Mouse (Mus musculus): ENCODE results near the gene Larp1.

Larp1 gene

GRCm38 (mm10) chr11:58009051-58009515, at the start of gene Larp1:
Gene Larp1 (plus strand): TSS chr11:58009064.
- DNase-seq: no peak

GRCm38 (mm10) chr11:57959924-57960323, 48.9 kb upstream of the Larp1 start:
- DNase-seq: no peak

- DNase-seq: peak; percentile 83
These were observed 46.2 kb upstream of the Larp1 start for GRCm38 (mm10) chr11:57962382-57963285.

- DNase-seq: no peak
These were observed 45.5 kb upstream of the Larp1 start for GRCm38 (mm10) chr11:57963291-57963870.

GRCm38 (mm10) chr11:57966630-57967029, 42.2 kb upstream of the Larp1 start:
- no peak for DNase-seq

- no peak for DNase-seq
These were observed 40.6 kb upstream of the Larp1 start for GRCm38 (mm10) chr11:57968301-57968700.

- DNase-seq: peak; percentile 41
These were observed 38.3 kb upstream of the Larp1 start for GRCm38 (mm10) chr11:57970541-57970940.

GRCm38 (mm10) chr11:57973001-57973912, 35.6 kb upstream of the Larp1 start:
- DNase-seq: peak; percentile 90

GRCm38 (mm10) chr11:57973913-57974234, 35.0 kb upstream of the Larp1 start:
- no peak for DNase-seq

- peak; percentile 55 for DNase-seq
These were observed 33.0 kb upstream of the Larp1 start for GRCm38 (mm10) chr11:57975876-57976275.

- no peak for DNase-seq
These were observed 31.2 kb upstream of the Larp1 start for GRCm38 (mm10) chr11:57977681-57978080.

GRCm38 (mm10) chr11:57979621-57980020, 29.2 kb upstream of the Larp1 start:
- DNase-seq: no peak

GRCm38 (mm10) chr11:57981083-57981809, 27.6 kb upstream of the Larp1 start:
- no peak for DNase-seq

GRCm38 (mm10) chr11:57983480-57984342, 25.2 kb upstream of the Larp1 start:
- DNase-seq: peak; percentile 78

- DNase-seq: no peak
These were observed 24.6 kb upstream of the Larp1 start for GRCm38 (mm10) chr11:57984343-57984666.

GRCm38 (mm10) chr11:57985485-57985884, 23.4 kb upstream of the Larp1 start:
- DNase-seq: no peak

- no peak for DNase-seq
These were observed 22.8 kb upstream of the Larp1 start for GRCm38 (mm10) chr11:57986053-57986452.

- DNase-seq: no peak
These were observed 22.4 kb upstream of the Larp1 start for GRCm38 (mm10) chr11:57986456-57986855.

- DNase-seq: no peak
These were observed 22.0 kb upstream of the Larp1 start for GRCm38 (mm10) chr11:57986861-57987260.

- no peak for DNase-seq
These were observed 10.7 kb upstream of the Larp1 start for GRCm38 (mm10) chr11:57998168-57998567.

- peak; percentile 44 for DNase-seq
These were observed 10.0 kb upstream of the Larp1 start for GRCm38 (mm10) chr11:57998872-57999271.

GRCm38 (mm10) chr11:58003126-58003525, 5.7 kb upstream of the Larp1 start:
- no peak for DNase-seq

All from lung, postnatal 36 days (tissue).